In genomic region chr11:67100169-67100568, GRCm38 (mm10) we compare ENCODE assay signal across 9 mouse cellular contexts. TPM values are rescaled to one million over a fixed set of nuclear protein-coding genes. Genes with fewer than 3 reads are reported as not detected.
A peak's percentile ranks its signal among the peaks of the same experiment; 100 is the strongest.
DNase-seq lines count a peak whose midpoint lies in the region; ATAC-seq and TF ChIP-seq lines count a peak whose summit lies in the region.
"Had no signal": no experiment of that assay in that cellular context is flagged by ENCODE, and none has a peak within 500 bp of the region (broad histone marks: within the 10 kb centered on the region; RNA-seq: fewer than 3 reads in every experiment).

No protein-coding gene starts in this region.

- TF ChIP-seq EP300 in liver, embryonic 14.5 days (IDR thresholded peaks at IDR 0.05; ENCODE audit: low read depth) = no peak

- WGBS in liver, embryonic 14.5 days (ENCODE audit: insufficient replicate concordance) = 27% methylated on average over 6 of the region's 6 CpGs
- WGBS in liver, embryonic 11.5 days = 26% methylated on average over 6 of the region's 6 CpGs

- H3K9ac ChIP-seq in liver, embryonic 14.5 days (replicated peaks) = no peak overlapping the region
- H3K9ac ChIP-seq in liver, embryonic 11.5 days (ENCODE audit: low read depth, low read length) = no peak overlapping the region
- H3K9ac ChIP-seq: limb, embryonic 12.5 days had no signal

- no peak for ATAC-seq in cerebellum, adult (ENCODE audit: insufficient number of reproducible peaks, low FRiP score, low TSS enrichment)
- ATAC-seq in liver, embryonic 14.5 days (ENCODE audit: insufficient read depth) = no peak
- ATAC-seq in liver, embryonic 11.5 days (replicated peaks; ENCODE audit: low FRiP score) = no peak

- no peak overlapping the region for H3K4me3 ChIP-seq in liver, embryonic 14.5 days (ENCODE audit: insufficient read depth in 1 of 2, low read depth in 2 of 2, low read length in 2 of 2)
- no peak overlapping the region for H3K4me3 ChIP-seq in liver, embryonic 11.5 days (ENCODE audit: low read depth, low read length)
- no peak overlapping the region for H3K4me3 ChIP-seq in layer of hippocampus, adult 2 months
- H3K4me3 ChIP-seq: limb, embryonic 12.5 days had no signal

- no peaks in the 10 kb centered on the region for H3K36me3 ChIP-seq in liver, embryonic 14.5 days (replicated peaks; ENCODE audit: control insufficient read depth, insufficient read depth, low read depth)
- no peaks in the 10 kb centered on the region for H3K36me3 ChIP-seq in liver, embryonic 11.5 days (ENCODE audit: control insufficient read depth, insufficient read depth, low read length)
- H3K36me3 ChIP-seq: limb, embryonic 12.5 days had no signal

- H3K9me3 ChIP-seq in liver, embryonic 14.5 days (ENCODE audit: control insufficient read depth, low read length) = no peaks in the 10 kb centered on the region
- H3K9me3 ChIP-seq in liver, embryonic 11.5 days (ENCODE audit: control insufficient read depth, low read length) = no peaks in the 10 kb centered on the region
- H3K9me3 ChIP-seq: limb, embryonic 12.5 days had no signal

- TF ChIP-seq CTCF in liver, embryonic 14.5 days (IDR thresholded peaks at IDR 0.05; ENCODE audit: low read depth) = peak; percentile 59
- TF ChIP-seq CTCF in layer of hippocampus, adult 2 months (conservative IDR thresholded peaks at IDR 0.05) = peak; percentile 87

- H3K27me3 ChIP-seq in liver, embryonic 14.5 days (ENCODE audit: control insufficient read depth, insufficient read depth, low read length) = no peaks in the 10 kb centered on the region
- no peaks in the 10 kb centered on the region; the same call in 1 of the 2 replicates for H3K27me3 ChIP-seq in liver, embryonic 11.5 days (replicated peaks; ENCODE audit: control insufficient read depth, insufficient read depth, low read length)
- H3K27me3 ChIP-seq: limb, embryonic 12.5 days had no signal

- no peak overlapping the region for H3K27ac ChIP-seq in liver, embryonic 14.5 days
- H3K27ac ChIP-seq in liver, embryonic 11.5 days (ENCODE audit: low read depth, low read length) = no peak overlapping the region
- H3K27ac ChIP-seq in layer of hippocampus, adult 2 months = no peak overlapping the region
- H3K27ac ChIP-seq: limb, embryonic 12.5 days had no signal

- DNase-seq in cerebellum, postnatal 14 days = peak; percentile 49 to 64
- DNase-seq in liver, embryonic 14.5 days (ENCODE audit: low read depth in 3 of 3, low spot score in 3 of 3) = peak in 1 of 3 experiments; percentile 9
- no peak for DNase-seq in liver, embryonic 11.5 days (ENCODE audit: low spot score)
- peak; percentile 20 to 25 for DNase-seq in adrenal gland, postnatal 36 days
- peak; percentile 37 to 44 for DNase-seq in layer of hippocampus, adult 2 months (ENCODE audit: low spot score in 2 of 2)
- peak; percentile 20 for DNase-seq in thymus, postnatal 25 days
- DNase-seq in frontal cortex, postnatal 14 days (ENCODE audit: low spot score in 2 of 2) = no peak

- no peak overlapping the region for H3K4me2 ChIP-seq in liver, embryonic 14.5 days (ENCODE audit: low read depth)
- no peak overlapping the region for H3K4me2 ChIP-seq in liver, embryonic 11.5 days
- H3K4me2 ChIP-seq: limb, embryonic 12.5 days had no signal

- H3K4me1 ChIP-seq in liver, embryonic 14.5 days (replicated peaks; ENCODE audit: control insufficient read depth in 2 of 2, insufficient read depth in 2 of 2, low read length in 1 of 2) = no peaks in the 10 kb centered on the region
- no peaks in the 10 kb centered on the region for H3K4me1 ChIP-seq in liver, embryonic 11.5 days (replicated peaks; ENCODE audit: control insufficient read depth, insufficient read depth, low read length)
- H3K4me1 ChIP-seq: limb, embryonic 12.5 days had no signal

RNA-seq across cellular contexts. Expression of gene Myh3, which starts 22.1 kb away (rescaled TPM):
- 0.03 and 0.06 TPM in 2 replicates for polyA plus RNA-seq in liver, embryonic 14.5 days (2012; rRNA removed)
- 0.06 TPM in 1 of 2 replicates, not detected in the other for polyA plus RNA-seq in liver, embryonic 14.5 days (2014; fragmentation: Nextera tagmentation; extraction: Ambion mirVana)
- polyA plus RNA-seq in liver, embryonic 11.5 days (2014; fragmentation: Nextera tagmentation; extraction: Ambion mirVana) = 0.38 and 0.78 TPM in 2 replicates
- total RNA-seq in adrenal gland, postnatal 36 days (2021) = under 1 TPM; 0.03 to 0.07 TPM
- under 1 TPM; 0.67 to 0.91 TPM for total RNA-seq in layer of hippocampus, adult 2 months (2021)

RNA-seq across cellular contexts. Expression of gene Sco1, which starts 47.7 kb away (rescaled TPM):
- 2.2 and 2.9 TPM in 2 replicates for polyA plus RNA-seq in liver, embryonic 14.5 days (2012; rRNA removed)
- polyA plus RNA-seq in liver, embryonic 14.5 days (2014; fragmentation: Nextera tagmentation; extraction: Ambion mirVana) = 4.8 and 4.9 TPM in 2 replicates
- 18.8 and 20.3 TPM in 2 replicates for polyA plus RNA-seq in liver, embryonic 11.5 days (2014; fragmentation: Nextera tagmentation; extraction: Ambion mirVana)
- total RNA-seq in adrenal gland, postnatal 36 days (2021) = 10 to 100 TPM; 21.9 to 22.4 TPM
- 10 to 100 TPM in 1 of 2 experiments, 1 to 10 TPM in 1; 9.4 to 10.6 TPM for total RNA-seq in layer of hippocampus, adult 2 months (2021)

RNA-seq across cellular contexts. Expression of gene Adprm, which starts 47.8 kb away (rescaled TPM):
- 5.9 and 7.9 TPM in 2 replicates for polyA plus RNA-seq in liver, embryonic 14.5 days (2012; rRNA removed)
- polyA plus RNA-seq in liver, embryonic 14.5 days (2014; fragmentation: Nextera tagmentation; extraction: Ambion mirVana) = 9.6 and 9.7 TPM in 2 replicates
- polyA plus RNA-seq in liver, embryonic 11.5 days (2014; fragmentation: Nextera tagmentation; extraction: Ambion mirVana) = 17.0 and 18.5 TPM in 2 replicates
- 10 to 100 TPM; 22.3 to 22.4 TPM for total RNA-seq in adrenal gland, postnatal 36 days (2021)
- 10 to 100 TPM; 27.7 to 29.3 TPM for total RNA-seq in layer of hippocampus, adult 2 months (2021)

Comparison
In these comparisons a context has a peak if more than half of its experiments do, and no peak if none do; other contexts are left out.
1. DNase-seq: peak in cerebellum, postnatal 14 days (2 of 2), adrenal gland, postnatal 36 days (2 of 2), layer of hippocampus, adult 2 months (2 of 2) and thymus, postnatal 25 days (single experiment); none in liver, embryonic 11.5 days (single experiment) and frontal cortex, postnatal 14 days (0 of 2).